Mouse (Mus musculus) CH12F3 (cell line): ENCODE measurements around the gene Epm2aip1.

Experiments used
- in situ Hi-C: fragments of 300-500 bp; cut with MboI; formaldehyde crosslinking; loops from 2 replicates; pipeline ENCODE4 v1.14.3; 2020; ENCODE audit warnings: low sequenced_read_pairs

The Epm2aip1 gene

DNA sequence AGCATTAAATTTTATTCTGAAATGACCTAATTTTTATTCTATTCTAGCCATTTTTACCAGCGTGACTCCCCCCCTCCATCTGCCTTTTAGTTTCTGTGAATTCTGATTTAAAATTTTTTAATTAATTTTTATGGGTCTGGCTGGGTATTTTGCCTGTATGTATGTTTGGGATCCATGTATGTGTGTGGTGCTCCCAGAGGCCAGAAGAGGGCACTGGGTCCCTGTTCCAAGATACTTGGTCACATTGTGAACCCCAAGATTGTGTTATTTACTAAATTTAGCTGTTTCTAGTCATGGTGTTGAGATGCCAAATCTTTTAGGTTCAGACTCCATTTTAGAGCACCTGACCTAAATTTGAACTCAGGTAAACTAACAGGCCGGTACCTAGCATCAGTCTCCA, 14.7 kb downstream of the Epm2aip1 start:
- in situ Hi-C loops: no loop called here

DNA sequence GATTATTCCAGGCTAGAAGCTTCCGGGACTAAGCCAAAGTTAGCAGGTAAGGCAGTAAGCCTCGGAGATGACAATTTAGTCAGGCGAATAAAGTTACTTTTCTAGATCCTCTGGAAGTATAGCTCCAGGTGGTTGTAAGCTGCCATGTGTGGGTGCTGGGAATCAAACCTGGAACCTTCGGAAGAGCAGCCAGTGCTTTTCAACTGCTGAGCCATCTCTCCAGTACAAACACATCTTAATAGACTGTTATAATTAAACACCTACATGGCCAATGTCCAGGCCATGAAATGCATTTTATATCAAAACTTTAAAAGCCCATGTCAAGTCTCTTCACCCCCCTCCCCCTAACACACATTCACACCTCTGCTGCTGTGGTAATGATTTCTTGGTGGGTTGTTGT, 16.2 kb downstream of the Epm2aip1 start:
- in situ Hi-C loops: no loop called here

DNA sequence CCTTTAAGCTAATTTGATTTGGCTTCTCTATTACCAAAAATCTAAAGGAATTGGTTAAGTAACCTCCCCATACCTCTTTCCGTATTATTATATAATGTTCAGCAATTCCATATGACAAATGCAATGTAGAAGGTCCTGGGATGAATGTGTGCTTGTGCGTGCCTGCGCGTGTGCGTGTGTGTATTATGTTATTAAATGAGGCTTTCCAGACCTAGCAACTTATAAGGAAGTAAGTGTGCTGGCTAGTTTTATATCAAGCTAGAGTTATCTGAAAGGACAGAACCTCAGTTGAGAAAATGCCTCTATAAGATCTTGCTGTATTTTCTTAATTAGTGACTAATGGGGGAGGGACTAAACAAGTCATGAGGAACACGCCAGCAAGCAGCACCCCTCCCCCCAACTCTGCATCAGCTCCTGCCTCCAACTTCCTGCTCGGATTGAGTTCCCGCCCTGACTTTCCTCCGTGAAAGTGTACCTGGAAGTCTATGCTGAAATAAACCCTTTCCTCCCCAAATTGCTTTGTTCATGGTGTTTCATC, 17.6 kb downstream of the Epm2aip1 start:
- in situ Hi-C loops: no loop called here

DNA sequence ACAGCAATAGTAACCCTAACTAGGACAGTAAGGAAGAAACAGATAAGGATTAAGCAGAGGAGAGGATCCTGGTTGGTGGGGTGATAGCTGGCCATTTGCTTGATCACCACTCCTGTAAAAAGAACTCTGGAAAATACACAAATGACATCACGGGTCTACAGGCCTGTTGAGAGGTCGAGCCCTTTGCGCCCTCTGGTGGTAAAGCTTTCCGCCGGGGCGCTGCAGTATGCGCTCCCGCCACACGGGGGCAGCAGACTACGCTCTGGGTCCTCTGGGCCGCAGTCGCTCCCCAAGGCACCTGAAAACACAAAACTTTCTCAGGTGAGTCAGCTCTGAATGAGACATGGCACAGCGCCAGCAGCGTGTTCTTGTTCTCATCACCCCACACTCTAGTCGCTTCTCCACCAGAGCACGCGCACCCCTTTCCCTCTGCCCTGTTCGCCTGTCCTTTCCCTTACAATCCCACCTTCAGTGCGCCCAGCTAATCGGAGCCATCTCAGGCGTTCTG, 18.2 kb downstream of the Epm2aip1 start:
- in situ Hi-C loops: no loop called here

DNA sequence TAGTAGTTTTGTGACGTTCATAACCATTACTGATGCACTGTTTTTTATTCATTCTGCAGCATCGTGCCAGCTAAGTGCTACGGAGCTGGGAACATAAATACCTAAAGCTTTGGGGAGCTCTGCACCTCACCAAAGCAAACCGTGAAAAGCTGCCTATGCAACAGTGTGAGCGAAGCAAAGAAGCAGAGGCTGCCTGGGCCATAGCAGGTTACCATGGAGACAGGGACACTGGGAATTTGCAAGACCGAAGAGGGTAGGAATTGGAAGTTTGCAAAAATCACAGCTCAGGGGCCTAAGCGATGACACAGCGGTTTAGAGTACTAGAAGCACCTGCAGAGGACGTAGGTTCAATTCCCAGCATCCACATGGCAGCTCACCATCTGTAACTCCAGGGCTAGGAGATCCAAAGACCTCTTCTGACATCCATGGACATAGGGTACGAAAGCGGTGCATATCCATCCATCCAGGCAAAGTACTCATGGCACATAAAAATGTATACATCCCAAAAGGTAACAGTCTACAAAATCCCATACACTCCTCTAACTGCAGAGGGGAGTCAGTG, 18.9 kb downstream of the Epm2aip1 start:
- in situ Hi-C loops: no loop called here

DNA sequence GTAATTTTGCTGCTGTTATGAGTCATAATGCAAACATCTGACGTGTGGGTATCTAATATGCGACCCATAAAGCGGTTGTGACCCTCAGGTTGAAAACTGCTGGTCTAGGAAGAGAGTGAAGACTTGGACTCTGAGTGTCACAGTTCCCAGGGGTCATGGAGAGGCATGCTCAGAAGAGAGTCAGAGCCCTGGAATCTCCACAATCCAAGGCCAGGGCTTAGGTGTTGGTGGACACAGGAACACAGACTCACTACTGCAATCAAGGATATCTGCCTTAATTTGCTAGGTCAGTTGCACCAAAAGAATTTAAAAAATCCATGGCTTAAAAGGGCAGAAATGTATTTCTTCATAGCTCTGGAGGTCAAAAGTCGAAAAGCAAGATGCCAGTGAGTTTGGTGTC, 21.5 kb downstream of the Epm2aip1 start:
- in situ Hi-C loops: no loop called here

DNA sequence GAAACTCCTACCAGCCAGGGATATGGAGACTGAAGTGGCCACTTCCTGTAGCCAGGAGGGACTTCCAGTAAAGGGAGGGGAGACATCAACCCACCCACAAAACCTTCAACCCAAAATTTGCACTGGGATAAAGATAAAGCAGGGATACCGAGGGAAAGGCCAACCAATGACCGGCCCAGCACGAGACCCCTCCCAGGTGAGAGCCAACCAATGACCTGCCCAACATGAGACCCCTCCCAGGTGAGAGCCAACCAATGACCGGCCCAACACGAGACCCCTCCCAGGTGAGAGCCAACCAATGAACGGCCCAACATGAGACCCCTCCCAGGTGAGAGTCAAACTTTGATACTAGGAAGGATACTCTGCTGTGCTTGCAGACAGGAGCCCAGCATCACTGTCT, 23.2 kb downstream of the Epm2aip1 start:
- in situ Hi-C loops: no loop called here

DNA sequence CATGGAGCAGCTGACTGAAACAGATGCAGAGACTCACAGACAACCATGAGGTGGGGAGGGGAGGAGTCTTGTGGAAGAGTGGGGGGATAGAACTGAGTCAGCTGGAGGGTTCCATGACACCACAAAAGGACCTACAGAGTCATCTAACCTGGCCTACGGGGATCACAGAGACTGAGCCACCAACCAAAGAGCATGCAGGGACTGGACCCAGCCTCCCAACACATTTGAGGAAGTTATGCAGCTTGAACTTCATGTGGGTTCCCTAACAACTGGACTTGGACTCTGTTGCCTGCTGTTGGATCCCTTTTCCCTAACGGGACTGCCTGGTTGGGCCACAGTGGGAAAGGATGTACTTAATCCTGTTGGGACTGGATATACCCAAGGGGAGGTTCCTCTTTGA, 23.6 kb downstream of the Epm2aip1 start:
- in situ Hi-C loops: no loop called here

DNA sequence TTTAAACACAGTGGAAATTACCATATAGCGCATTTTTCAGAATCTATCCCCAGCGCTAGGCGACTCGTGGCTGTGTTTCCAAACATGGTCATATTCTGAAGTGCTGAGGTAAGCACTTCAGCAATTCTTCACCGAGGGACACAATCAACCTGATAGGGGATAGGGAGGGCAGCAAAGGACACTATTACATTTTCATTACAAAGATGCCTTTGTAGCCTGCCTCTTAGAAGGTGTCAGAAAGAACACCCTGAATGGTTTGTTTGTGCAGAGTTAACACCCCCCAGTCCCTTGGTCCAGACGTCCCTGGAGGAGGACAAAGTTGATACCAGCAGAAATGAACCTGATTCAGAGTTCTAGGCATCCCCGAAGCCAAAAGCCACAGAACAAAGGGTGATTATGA, 24.7 kb downstream of the Epm2aip1 start:
- in situ Hi-C loops: no loop called here

DNA sequence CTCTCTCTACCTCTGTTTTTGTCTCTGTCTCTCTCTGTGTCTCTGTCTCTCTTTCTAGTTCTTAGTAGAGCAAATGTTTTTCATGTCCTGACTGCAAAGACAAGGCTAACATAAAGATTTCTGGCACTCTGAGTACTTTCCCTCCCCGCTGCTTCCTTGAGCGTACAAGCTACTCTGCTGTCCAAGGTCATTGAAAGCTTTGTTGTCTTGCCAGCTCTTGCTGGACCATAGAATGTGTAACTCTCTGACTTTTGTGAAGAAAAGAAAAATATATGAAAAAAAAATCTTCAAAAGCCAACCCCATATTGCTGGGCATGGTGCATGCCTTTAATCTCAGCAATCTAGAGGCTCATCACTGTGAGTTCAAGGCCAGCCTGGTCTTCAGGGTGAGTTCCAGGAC, 26.9 kb downstream of the Epm2aip1 start:
- in situ Hi-C loops: no loop called here

DNA sequence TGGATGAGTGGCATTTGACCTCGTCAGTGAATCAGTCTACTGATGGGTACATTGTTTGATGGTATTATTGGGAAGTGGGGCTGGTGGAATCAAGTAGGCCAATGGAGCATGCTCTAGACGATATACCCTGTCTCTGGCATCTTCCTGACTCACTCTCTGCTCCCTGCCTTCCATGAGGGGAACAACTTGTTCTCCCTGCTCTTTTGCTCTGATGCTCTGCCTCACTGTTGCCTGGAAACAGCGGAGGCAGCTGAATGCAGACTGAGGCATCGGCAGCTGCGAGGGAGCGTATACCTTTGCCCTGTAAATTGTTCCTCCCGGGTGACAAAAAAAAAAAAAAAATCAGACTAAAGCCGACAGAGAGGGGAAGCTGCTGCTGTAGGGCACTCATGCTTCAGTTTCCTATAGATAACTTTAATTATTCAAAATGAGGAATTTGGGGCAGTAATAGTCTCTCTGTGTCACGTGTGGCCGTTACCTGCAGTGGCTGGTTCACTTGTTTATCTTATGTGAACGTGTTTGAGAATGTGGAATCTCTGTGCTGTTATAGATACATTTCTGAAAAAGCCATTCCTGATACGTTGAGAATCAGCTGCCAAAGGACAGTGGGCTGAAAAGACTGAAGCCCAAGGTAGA, 30.6 kb downstream of the Epm2aip1 start:
- in situ Hi-C loops: no loop called here

DNA sequence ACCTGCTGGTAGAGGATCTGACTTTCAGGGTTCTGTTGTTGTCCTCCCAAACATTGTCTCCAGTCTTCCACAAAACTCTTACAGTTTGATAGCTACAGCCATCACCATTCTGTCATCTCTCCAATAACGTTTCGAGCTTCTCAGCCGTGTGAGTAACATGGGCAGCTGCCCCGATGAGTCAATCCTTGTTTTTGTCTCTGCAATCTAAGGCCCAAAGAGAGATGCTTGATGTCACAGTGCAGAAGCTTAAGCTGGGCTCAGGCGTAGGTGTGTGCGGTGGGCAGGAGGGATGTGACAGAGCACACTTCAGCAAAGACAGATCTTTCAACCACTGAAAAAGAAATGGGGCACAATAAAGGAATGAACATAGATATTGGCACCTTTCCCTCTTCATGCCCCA, 32.3 kb downstream of the Epm2aip1 start:
- in situ Hi-C loops: no loop called here

DNA sequence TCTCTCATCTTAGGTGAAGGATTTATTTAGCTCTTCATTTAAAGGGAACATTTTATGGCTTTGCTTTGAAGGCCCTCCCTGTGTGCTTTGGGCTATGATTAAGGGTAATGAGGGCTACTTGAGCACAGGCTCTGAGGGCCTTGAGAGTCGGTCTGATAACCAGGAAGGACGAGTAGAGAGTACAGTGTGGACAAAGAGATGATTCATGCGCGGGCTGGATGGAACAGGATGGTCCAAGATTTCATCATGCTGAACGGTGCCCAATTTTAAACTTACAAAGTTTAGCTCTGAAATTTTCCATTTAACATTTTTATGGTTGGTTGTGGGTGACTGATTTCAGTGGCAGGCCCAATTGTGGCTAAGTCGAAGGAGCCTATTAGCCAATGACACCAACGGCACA, 34.4 kb downstream of the Epm2aip1 start:
- in situ Hi-C loops: no loop called here

DNA sequence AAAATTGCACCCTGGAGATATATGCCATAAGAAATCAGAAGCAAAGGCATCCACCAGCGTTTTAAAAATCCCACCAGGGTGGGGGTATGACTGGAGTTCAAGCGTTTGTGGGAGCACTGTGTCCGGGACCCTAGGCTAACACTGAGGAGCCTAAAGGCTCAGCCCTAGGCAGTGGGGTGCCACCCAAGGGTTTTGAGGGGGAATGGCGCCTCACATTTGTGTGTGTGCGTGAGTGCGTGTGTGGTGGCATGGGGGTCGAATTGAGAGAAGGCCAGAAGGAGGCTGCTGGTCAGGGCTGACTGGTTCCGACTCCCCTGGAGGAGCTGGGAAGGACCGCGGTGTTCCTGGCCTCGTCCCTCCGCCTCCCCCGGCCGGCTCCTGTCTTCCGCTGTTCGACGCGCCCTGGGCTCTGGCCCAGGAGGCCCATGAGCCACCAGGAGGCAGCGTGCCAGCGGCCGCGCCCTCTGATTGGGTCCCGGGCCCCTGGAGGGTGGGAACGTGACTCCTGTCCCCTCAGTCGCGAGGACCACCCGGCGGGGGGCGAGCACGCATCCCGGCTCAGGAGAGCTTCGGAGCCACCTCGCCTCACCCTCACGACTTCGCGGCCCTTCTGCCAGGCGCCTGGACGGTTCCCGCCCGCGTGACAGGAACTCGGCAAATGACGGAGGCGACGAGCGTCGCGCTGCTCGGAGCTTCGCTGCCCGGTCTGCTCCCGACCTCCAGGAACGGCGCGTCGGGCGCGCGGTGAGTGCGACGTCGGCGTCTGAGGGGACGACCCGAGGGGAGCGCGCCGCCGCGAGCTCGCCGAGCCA, 39.5 kb downstream of the Epm2aip1 start, which contains the start of gene Trank1:
Gene Trank1 (plus strand): TSS at position 709 of the 812 bp plus-strand sequence.
- in situ Hi-C loops: no loop called here

DNA sequence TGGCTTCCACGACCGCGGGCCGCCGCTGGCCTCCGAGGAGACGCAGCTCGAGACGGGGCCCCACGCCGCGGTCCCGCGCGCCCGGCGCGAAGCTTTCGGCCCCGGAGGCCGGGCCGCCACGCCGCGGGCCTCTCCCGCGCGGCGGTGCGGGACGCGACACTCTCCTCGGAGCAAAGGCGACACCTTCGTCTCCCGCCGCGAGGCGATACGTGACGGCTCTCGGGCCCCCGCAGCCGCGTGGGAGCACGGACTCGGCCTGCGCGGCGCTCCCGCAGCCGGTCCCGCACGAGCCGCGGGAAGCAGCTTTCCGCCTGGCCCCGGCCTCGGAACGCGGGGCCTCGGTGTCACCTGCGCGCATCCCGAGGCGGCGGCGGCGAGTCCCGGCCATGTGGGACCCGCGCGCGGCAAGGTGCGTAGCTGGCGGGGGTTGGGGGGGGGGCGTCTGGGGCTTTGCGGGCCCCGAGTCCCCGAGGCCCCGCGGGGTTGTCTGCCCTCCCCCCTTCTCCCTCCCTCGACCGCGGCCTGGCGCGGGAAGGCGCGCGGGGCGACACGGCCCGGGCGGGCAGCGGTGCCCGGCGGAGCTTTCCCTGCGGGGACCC, 40.2 kb downstream of the Epm2aip1 start:
- in situ Hi-C loops: no loop called here

DNA sequence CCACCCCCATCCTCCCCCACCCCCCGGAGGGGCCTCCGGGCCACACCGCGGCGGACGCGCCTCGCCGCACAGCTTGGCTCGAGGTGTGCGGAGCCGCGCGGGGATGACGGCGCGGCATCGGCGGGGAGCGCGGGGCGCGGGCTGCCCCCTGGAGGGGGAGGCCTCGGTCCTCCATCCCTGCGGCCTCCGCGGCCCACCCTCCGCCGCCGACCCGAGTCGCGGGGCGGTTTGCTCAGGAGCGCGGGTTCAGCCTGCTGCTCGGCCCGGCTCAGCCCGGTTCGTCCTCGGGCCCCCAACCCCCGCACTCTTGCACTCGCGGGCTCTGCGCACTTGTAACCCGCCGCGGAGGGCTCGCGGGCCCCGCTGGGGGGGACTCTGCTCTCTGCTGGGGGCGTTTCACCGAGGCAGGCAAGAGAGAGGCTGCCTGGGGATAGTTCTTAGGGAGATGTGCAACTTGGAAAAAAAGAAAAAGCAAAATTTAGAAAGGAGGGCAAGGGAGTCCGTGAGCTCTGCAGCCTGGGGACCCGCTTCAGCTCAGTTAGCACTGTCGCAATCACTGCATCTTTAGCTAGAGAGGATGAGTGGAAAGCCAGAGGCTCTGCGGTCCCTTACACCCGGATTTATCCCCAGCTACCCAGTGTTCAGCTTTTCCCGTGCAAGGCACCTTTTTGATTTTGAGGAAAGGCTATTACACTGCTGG, 40.9 kb downstream of the Epm2aip1 start:
- in situ Hi-C loops: no loop called here

DNA sequence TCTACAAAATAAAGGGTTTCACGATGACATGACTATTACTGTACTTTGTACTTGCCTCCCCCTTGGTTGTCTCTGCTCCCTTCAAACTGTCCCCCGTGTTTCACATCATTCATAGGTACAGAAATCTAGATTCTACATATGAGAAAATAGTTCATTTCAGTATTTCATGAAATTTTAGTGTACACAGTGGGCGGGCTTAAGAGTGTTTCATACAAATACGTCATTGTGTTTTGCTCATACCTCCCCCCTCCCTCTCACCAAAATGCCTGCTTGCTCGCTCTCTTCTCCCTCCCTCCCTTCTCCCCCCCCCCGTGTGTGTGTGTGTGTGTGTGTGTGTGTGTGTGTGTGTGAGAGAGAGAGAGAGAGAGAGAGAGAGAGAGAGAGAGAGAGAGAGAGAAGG, 41.6 kb downstream of the Epm2aip1 start:
- in situ Hi-C loops: no loop called here

DNA sequence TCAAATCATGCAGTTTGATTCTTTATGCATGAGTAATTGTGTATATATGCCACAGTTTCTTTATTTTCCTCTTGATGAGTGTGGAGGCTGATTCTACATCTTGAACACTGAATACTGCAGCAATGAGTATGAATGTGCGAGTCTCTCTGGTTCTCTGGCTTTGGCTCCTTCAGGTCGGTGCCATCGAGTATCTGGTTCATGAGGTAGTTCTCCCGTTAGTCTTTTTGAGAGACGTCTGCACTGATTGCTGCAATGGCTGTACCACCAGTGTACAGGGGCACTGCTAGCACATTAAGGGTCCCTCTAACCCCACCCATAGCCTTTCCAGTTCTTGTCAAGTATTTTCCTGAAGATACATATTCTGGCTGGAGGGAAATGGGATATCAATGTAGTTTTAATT, 42.1 kb downstream of the Epm2aip1 start:
- in situ Hi-C loops: no loop called here

DNA sequence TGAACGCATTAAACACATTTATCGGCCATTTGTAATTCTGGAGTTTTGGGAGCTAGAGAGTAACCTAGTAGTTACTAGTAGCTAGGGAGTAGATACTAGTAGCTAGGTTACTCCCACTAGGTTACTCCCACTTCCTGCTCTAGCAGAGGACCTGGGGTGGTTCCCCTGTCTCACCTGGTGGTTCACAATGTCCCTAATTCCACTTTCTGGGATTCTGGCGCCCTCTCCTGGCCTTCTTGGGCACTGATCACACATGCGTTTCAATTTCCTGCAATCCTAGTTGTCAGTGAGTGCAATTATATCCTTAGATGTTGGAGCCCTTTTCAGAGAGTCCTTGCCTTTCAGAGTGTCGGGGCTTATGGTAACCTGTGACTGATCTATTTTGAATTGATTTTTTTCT, 42.5 kb downstream of the Epm2aip1 start:
- in situ Hi-C loops: no loop called here

DNA sequence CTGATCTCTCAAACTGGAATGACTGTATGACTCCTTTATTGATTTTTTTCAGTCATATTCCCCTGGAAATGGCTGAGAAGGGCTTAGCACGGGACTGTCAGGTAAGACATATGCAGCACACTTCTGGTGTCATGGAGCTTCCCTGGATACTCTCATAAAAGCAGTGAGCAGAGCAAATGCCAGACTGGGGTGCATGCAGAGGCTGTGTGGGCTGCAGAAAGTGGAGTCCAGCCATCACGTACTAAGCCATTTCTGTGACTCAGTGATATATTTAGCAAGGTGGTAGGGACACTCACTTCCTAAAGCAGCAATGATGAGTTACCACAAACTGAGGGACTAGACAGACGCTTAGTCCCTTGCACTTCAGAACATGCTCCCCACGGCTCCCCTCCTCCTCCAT, 49.2 kb downstream of the Epm2aip1 start:
- in situ Hi-C loops: no loop called here

DNA sequence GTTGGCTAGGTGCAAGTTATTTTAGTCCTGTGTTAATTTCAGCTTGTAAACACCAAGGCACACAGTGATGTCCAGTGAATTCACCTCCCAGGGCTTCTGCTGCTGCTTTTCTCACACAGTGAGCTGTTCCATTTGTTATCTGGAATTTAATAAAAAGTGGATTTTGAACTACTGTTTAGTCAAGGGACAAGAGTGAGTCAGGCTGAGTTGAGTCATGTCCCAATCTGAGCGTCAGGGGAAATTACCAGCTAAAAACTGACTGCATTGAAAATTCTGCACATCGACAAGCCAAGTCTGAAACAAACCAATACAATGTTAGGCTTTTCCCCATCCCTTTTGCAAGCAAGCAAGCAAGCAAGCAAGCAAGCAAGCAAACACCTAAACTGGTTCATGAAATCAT, 53.2 kb downstream of the Epm2aip1 start:
- in situ Hi-C loops: no loop called here
